Mouse (Mus musculus): Measurements from ENCODE around the gene Cmklr1. TPM values are rescaled to one million over a fixed set of nuclear protein-coding genes. Genes with fewer than 3 reads are reported as not detected.
A peak's percentile ranks its signal among the peaks of the same experiment; 100 is the strongest.

Gene Cmklr1
- 3.1 and 3.4 TPM in 2 replicates for polyA plus RNA-seq (2015; fragmentation: Nextera tagmentation; extraction: Ambion mirVana)

DNA sequence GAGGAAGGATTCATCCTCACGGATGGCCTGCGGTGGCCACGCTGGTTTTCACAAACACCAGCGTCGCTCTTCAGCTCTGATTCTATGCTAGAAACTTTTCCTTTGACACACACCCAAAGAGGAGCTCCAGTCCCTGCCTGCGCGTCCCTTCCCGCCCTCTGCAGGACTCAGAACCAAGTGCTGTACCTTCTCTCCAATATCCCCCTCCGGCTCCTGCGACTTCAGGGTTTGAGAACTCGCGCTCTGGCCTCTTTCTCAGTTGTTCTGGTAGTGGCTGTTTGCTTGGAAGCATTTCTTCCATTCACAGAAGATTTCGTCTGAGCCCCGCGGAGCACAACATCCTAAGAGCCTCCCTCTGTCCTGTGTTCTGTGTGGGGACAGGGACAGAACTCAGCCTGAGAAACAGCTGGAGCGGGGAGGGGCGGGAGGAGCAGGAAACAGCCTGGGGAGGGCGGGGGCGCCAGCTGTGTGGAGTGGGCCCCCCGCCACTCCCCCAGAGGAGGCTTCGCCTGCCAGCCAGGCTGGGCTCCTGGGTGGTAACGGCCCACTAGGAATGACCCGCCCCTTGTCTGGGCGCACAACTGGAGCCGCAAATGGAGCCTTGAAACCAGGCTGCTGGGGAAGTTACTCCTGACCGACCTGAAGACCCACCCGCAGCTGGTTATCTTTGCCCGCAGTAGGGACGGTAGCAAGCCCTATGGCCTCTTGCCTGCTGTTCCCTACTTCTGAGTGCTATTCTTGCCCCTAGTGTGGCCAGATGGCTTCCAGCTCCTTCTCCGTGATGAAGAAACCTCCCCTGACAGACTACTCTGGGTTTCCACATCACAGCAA, at the start of gene Cmklr1:
Cmklr1 (minus strand) TSS at position 392 of the 831 bp plus-strand sequence.
- peak within 1 kb of the TSS; percentile 43 for H3K4me3 ChIP-seq (ENCODE audit: low read length)
- 5% methylated on average over 30 of the region's 30 CpGs for whole genome bisulfite sequencing

DNA sequence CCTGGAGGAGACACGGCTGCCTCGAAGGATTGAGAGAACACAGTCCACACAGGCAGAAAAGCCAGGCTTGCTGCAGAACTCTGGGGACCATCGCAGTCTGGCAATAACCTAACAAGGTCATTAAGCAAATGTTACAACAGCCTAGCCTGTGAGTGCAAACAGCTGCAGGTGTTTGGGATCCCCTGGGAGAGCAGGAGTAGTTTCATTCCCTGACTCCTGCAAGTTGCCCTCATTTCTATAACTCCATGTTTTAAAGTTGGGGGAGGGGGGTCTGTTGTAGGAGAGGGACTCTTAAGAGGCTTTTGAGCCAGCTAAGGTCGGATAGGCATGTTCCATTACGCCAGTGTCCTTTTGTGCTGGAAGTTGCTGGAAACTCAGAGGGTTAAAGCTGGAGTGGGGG, 44.2 kb upstream of the Cmklr1 start:
- H3K27me3 ChIP-seq (ENCODE audit: control insufficient read depth, insufficient read depth, low read length): 0 out of 2 replicates have a peak, but pooled peaks cover 3% of the 10 kb centered on the region
- H3K27ac ChIP-seq (ENCODE audit: low read length): no peak overlapping the region
- no peak overlapping the region for H3K9ac ChIP-seq (ENCODE audit: low read length)
- H3K9me3 ChIP-seq (replicated peaks; ENCODE audit: control insufficient read depth, low read length): peaks cover 3% of the 10 kb centered on the region; the same call in 1 of the 2 replicates
- no peak overlapping the region for H3K4me2 ChIP-seq (ENCODE audit: low read depth, low read length)
- ATAC-seq (replicated peaks; ENCODE audit: extremely low read depth, insufficient read depth, low FRiP score): no peak
- no peaks in the 10 kb centered on the region for H3K36me3 ChIP-seq (ENCODE audit: control insufficient read depth, insufficient read depth)
- 59% methylated on average over 5 of the region's 5 CpGs for WGBS
- H3K4me3 ChIP-seq (ENCODE audit: low read length): no peak overlapping the region
- H3K4me1 ChIP-seq (ENCODE audit: control insufficient read depth, insufficient read depth, low read length): no peaks in the 10 kb centered on the region

More for the DNA sequence above, at the start of gene Cmklr1:
- peak within 1 kb of the TSS; percentile 55 for H3K4me2 ChIP-seq (ENCODE audit: low read depth, low read length)
- ATAC-seq (replicated peaks; ENCODE audit: extremely low read depth, insufficient read depth, low FRiP score): 0 out of 2 replicates have a peak, but pooled peaks have one; percentile 53
- no peak within 1 kb of the TSS for H3K27ac ChIP-seq (ENCODE audit: low read length)
- H3K27me3 ChIP-seq (ENCODE audit: control insufficient read depth, insufficient read depth, low read length): peaks cover 8% of the 10 kb centered on the region
- H3K4me1 ChIP-seq (ENCODE audit: control insufficient read depth, insufficient read depth, low read length): peaks cover 3% of the 10 kb centered on the region; the same call in 1 of the 2 replicates
- peak within 1 kb of the TSS; percentile 1; the same call in 1 of the 2 replicates for H3K9ac ChIP-seq (ENCODE audit: low read length)
- no peaks in the 10 kb centered on the region for H3K9me3 ChIP-seq (replicated peaks; ENCODE audit: control insufficient read depth, low read length)
- no peaks in the 10 kb centered on the region for H3K36me3 ChIP-seq (ENCODE audit: control insufficient read depth, insufficient read depth)

DNA sequence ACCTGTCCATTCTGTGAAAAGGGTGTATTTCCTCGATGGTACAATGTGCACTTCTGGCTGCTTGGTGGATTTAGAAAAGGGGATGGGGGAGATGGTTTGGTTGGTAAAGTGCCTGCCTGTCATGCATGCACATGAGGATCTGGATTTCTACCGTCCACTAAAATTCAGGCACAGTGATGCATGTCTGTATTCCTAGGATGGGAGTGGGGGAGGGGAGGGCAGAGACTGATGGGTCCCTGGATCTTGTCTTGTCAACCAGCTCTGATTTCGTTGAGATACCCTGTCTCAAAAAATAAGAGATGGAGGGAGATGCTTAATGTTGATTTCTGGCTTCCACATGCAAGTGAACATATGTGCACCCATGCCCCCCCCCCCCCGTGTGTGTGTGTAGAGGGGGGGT, 43.8 kb upstream of the Cmklr1 start:
- Histone ChIP-seq H3K27me3 (ENCODE audit: control insufficient read depth, insufficient read depth, low read length) (0 out of 2 replicates have a peak, but pooled peaks cover 3% of the 10 kb centered on the region), H3K9ac (ENCODE audit: low read length) (no peak overlapping the region), H3K36me3 (ENCODE audit: control insufficient read depth, insufficient read depth) (no peaks in the 10 kb centered on the region), H3K4me2 (ENCODE audit: low read depth, low read length) (no peak overlapping the region), H3K4me1 (ENCODE audit: control insufficient read depth, insufficient read depth, low read length) (no peaks in the 10 kb centered on the region), H3K4me3 (ENCODE audit: low read length) (no peak overlapping the region), H3K9me3 (replicated peaks; ENCODE audit: control insufficient read depth, low read length) (peaks cover 3% of the 10 kb centered on the region; the same call in 1 of the 2 replicates), H3K27ac (ENCODE audit: low read length) (no peak overlapping the region)
- WGBS: 60% methylated on average over 4 of the region's 4 CpGs
- no peak for ATAC-seq (replicated peaks; ENCODE audit: extremely low read depth, insufficient read depth, low FRiP score)

DNA sequence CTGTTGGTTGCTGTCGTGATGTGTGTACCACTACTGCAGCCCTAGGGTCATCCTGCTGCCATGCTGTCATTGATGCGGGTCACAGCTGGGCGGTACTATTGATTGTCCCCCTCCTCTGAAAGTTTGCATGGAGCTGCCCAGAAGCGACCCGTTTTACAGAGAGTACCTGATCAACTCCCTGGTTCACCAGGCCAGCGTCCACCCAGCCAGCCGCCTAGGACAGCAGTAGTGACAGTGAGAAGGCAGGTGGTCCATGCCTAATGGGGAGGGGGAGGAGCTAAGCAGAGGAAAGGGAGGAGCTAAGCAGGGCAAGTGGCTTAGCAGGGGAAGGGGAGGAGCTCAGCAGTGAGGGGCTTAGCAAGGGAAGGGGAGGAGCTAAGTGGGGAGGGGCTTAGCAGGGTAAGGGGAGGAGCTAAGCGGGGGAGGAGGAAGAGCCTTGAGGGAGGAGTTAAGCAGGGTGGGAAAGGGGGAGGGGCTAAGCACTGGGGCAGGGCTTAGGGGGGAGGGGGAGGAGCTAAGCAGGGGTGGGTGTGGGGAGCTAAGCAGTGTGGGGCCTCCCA, 43.0 kb upstream of the Cmklr1 start:
- WGBS: 85% methylated on average over 8 of the region's 8 CpGs
- H3K9ac ChIP-seq (ENCODE audit: low read length): no peak overlapping the region
- H3K4me1 ChIP-seq (ENCODE audit: control insufficient read depth, insufficient read depth, low read length): no peaks in the 10 kb centered on the region
- no peaks in the 10 kb centered on the region for H3K36me3 ChIP-seq (ENCODE audit: control insufficient read depth, insufficient read depth)
- H3K27me3 ChIP-seq (ENCODE audit: control insufficient read depth, insufficient read depth, low read length): 0 out of 2 replicates have a peak, but pooled peaks cover 3% of the 10 kb centered on the region
- no peak overlapping the region for H3K27ac ChIP-seq (ENCODE audit: low read length)
- H3K4me2 ChIP-seq (ENCODE audit: low read depth, low read length): no peak overlapping the region
- H3K9me3 ChIP-seq (replicated peaks; ENCODE audit: control insufficient read depth, low read length): peaks cover 3% of the 10 kb centered on the region; the same call in 1 of the 2 replicates
- no peak overlapping the region for H3K4me3 ChIP-seq (ENCODE audit: low read length)
- ATAC-seq (replicated peaks; ENCODE audit: extremely low read depth, insufficient read depth, low FRiP score): no peak

- WGBS: 75% methylated on average over 2 of the region's 2 CpGs
- H3K9ac ChIP-seq (ENCODE audit: low read length): no peak overlapping the region
- H3K27me3 ChIP-seq (ENCODE audit: control insufficient read depth, insufficient read depth, low read length): 0 out of 2 replicates have a peak, but pooled peaks cover 3% of the 10 kb centered on the region
- no peak overlapping the region for H3K4me2 ChIP-seq (ENCODE audit: low read depth, low read length)
- no peak overlapping the region for H3K4me3 ChIP-seq (ENCODE audit: low read length)
- no peak overlapping the region for H3K27ac ChIP-seq (ENCODE audit: low read length)
- H3K9me3 ChIP-seq (replicated peaks; ENCODE audit: control insufficient read depth, low read length): peaks cover 3% of the 10 kb centered on the region; the same call in 1 of the 2 replicates
- no peaks in the 10 kb centered on the region for H3K4me1 ChIP-seq (ENCODE audit: control insufficient read depth, insufficient read depth, low read length)
- no peak for ATAC-seq (replicated peaks; ENCODE audit: extremely low read depth, insufficient read depth, low FRiP score)
- no peaks in the 10 kb centered on the region for H3K36me3 ChIP-seq (ENCODE audit: control insufficient read depth, insufficient read depth)
Observed at GRCm38 (mm10) chr5:113690866-113691265, 40.6 kb upstream of the Cmklr1 start.

GRCm38 (mm10) chr5:113690069-113690548, 39.9 kb upstream of the Cmklr1 start:
- no peaks in the 10 kb centered on the region for H3K27me3 ChIP-seq (ENCODE audit: control insufficient read depth, insufficient read depth, low read length)
- whole genome bisulfite sequencing: 74% methylated on average over 15 of the region's 15 CpGs
- H3K4me2 ChIP-seq (ENCODE audit: low read depth, low read length): no peak overlapping the region
- H3K9ac ChIP-seq (ENCODE audit: low read length): no peak overlapping the region
- no peak overlapping the region for H3K4me3 ChIP-seq (ENCODE audit: low read length)
- no peak for ATAC-seq (replicated peaks; ENCODE audit: extremely low read depth, insufficient read depth, low FRiP score)
- H3K27ac ChIP-seq (ENCODE audit: low read length): no peak overlapping the region
- no peaks in the 10 kb centered on the region for H3K4me1 ChIP-seq (ENCODE audit: control insufficient read depth, insufficient read depth, low read length)
- no peaks in the 10 kb centered on the region for H3K36me3 ChIP-seq (ENCODE audit: control insufficient read depth, insufficient read depth)
- peaks cover 3% of the 10 kb centered on the region; the same call in 1 of the 2 replicates for H3K9me3 ChIP-seq (replicated peaks; ENCODE audit: control insufficient read depth, low read length)

GRCm38 (mm10) chr5:113687514-113687913, 37.3 kb upstream of the Cmklr1 start:
- 74% methylated on average over 5 of the region's 5 CpGs for WGBS
- no peak for ATAC-seq (replicated peaks; ENCODE audit: extremely low read depth, insufficient read depth, low FRiP score)
- no peaks in the 10 kb centered on the region for H3K36me3 ChIP-seq (ENCODE audit: control insufficient read depth, insufficient read depth)

GRCm38 (mm10) chr5:113685471-113685870, 35.2 kb upstream of the Cmklr1 start:
- ATAC-seq (replicated peaks; ENCODE audit: extremely low read depth, insufficient read depth, low FRiP score): no peak
- Histone ChIP-seq H3K9me3 (replicated peaks; ENCODE audit: control insufficient read depth, low read length) (no peaks in the 10 kb centered on the region; the same call in 1 of the 2 replicates), H3K9ac (ENCODE audit: low read length) (no peak overlapping the region), H3K4me1 (ENCODE audit: control insufficient read depth, insufficient read depth, low read length) (no peaks in the 10 kb centered on the region), H3K27ac (ENCODE audit: low read length) (no peak overlapping the region), H3K27me3 (ENCODE audit: control insufficient read depth, insufficient read depth, low read length) (no peaks in the 10 kb centered on the region), H3K4me2 (ENCODE audit: low read depth, low read length) (no peak overlapping the region), H3K36me3 (ENCODE audit: control insufficient read depth, insufficient read depth) (no peaks in the 10 kb centered on the region), H3K4me3 (ENCODE audit: low read length) (no peak overlapping the region)
- 53% methylated on average over 5 of the region's 5 CpGs for WGBS

More at GRCm38 (mm10) chr5:113687514-113687913, 37.3 kb upstream of the Cmklr1 start:
- H3K9me3 ChIP-seq (replicated peaks; ENCODE audit: control insufficient read depth, low read length): no peaks in the 10 kb centered on the region
- H3K27me3 ChIP-seq (ENCODE audit: control insufficient read depth, insufficient read depth, low read length): no peaks in the 10 kb centered on the region
- no peak overlapping the region for H3K9ac ChIP-seq (ENCODE audit: low read length)
- no peak overlapping the region for H3K27ac ChIP-seq (ENCODE audit: low read length)
- no peak overlapping the region for H3K4me2 ChIP-seq (ENCODE audit: low read depth, low read length)
- no peak overlapping the region for H3K4me3 ChIP-seq (ENCODE audit: low read length)
- no peaks in the 10 kb centered on the region for H3K4me1 ChIP-seq (ENCODE audit: control insufficient read depth, insufficient read depth, low read length)

- Histone ChIP-seq H3K27me3 (ENCODE audit: control insufficient read depth, insufficient read depth, low read length) (no peaks in the 10 kb centered on the region), H3K9me3 (replicated peaks; ENCODE audit: control insufficient read depth, low read length) (no peaks in the 10 kb centered on the region; the same call in 1 of the 2 replicates), H3K36me3 (ENCODE audit: control insufficient read depth, insufficient read depth) (no peaks in the 10 kb centered on the region), H3K4me2 (ENCODE audit: low read depth, low read length) (no peak overlapping the region), H3K9ac (ENCODE audit: low read length) (no peak overlapping the region), H3K27ac (ENCODE audit: low read length) (no peak overlapping the region), H3K4me3 (ENCODE audit: low read length) (no peak overlapping the region), H3K4me1 (ENCODE audit: control insufficient read depth, insufficient read depth, low read length) (no peaks in the 10 kb centered on the region)
- 81% methylated on average over 5 of the region's 5 CpGs for WGBS
- ATAC-seq (replicated peaks; ENCODE audit: extremely low read depth, insufficient read depth, low FRiP score): no peak
Observed at GRCm38 (mm10) chr5:113683246-113683645, 33.0 kb upstream of the Cmklr1 start.

Measured in heart, embryonic 16.5 days (tissue).